Mouse (Mus musculus): ENCODE measurements around the gene Ptgis.

DNA sequence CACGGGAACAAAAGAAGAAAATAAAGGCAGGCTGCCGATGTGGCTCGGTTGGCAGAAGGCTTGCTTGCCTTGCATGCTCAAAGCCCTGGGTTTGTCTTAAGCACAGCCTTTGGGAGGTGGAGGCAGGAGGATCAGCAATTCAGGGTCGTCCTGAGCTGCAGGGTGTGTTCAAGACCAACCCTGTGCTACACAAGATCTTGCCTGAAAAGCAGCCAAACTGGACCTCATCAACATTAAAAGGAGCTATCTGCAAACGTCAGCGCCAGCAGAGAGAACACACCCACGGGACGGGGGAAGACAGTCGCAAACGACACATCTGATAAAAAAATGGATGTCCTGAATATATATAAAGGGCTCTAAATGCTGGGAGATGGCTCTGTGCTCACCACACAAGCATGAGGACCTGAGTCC, 63.2 kb downstream of the Ptgis start:
- TF ChIP-seq CTCF (IDR thresholded peaks at IDR 0.05; ENCODE audit: low read depth, low read length) (no peak), TAL1 (conservative IDR thresholded peaks at IDR 0.05; ENCODE audit: low read depth, low read length) (no peak), GATA1 (IDR thresholded peaks at IDR 0.05; ENCODE audit: borderline replicate concordance, low read length) (no peak), POLR2AphosphoS5 (IDR thresholded peaks at IDR 0.05; ENCODE audit: insufficient replicate concordance, low read depth, low read length) (no peak), GATA2 (IDR thresholded peaks at IDR 0.05; ENCODE audit: borderline replicate concordance, low read depth, low read length) (no peak)

Data from G1E (cell line).